Mouse (Mus musculus): ENCODE results near the gene Ppp1r1b.

DNA sequence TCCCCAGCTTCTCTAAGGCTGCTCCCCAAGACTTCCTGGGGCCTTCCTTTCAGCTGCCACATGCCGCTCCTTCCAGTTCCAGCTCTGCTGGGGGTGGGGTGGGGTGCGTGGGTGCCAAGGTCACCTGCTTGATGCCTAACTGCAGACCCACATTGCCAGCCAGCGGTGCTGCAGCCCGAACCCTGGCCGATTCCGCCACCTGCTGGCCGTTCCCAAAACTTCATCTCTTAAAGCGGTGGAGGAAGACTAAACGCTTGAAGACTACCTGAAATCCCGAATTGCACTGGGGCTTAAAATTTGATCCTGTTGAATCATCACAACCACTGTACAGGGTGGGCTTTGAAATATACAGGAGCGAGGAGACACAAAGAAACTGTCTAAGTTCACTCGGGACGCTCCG, 3.0 kb upstream of the Ppp1r1b start:
- no peak for TF ChIP-seq POLR2A (IDR thresholded peaks at IDR 0.05; ENCODE audit: borderline replicate concordance, insufficient read depth, low read length)
- peak; percentile 92 for TF ChIP-seq CTCF (IDR thresholded peaks at IDR 0.05; ENCODE audit: borderline replicate concordance, insufficient read depth, low read depth, low read length)
